Mouse (Mus musculus): ENCODE data around the gene Tprg. TPM values are rescaled to one million over a fixed set of nuclear protein-coding genes. Genes with fewer than 3 reads are reported as not detected.

The Tprg gene
- polyA plus RNA-seq, 1 experiment from 2014 or later: not detected

GRCm38 (mm10) chr16:25298204-25298603 lies 11.6 kb downstream of the Tprg start:
- ATAC-seq (replicated peaks; ENCODE audit: insufficient number of reproducible peaks, low FRiP score, low TSS enrichment): no peak
- whole genome bisulfite sequencing (ENCODE audit: insufficient replicate concordance): 91% methylated on average over 1 of the region's 1 CpGs
- no peaks in the 10 kb centered on the region for H3K9me3 ChIP-seq (replicated peaks; ENCODE audit: control insufficient read depth, low read length)
- no peaks in the 10 kb centered on the region for H3K36me3 ChIP-seq (ENCODE audit: control insufficient read depth, insufficient read depth, low read length)
- H3K4me1 ChIP-seq (ENCODE audit: control insufficient read depth, insufficient read depth, low read length): no peaks in the 10 kb centered on the region
- no peak overlapping the region for H3K9ac ChIP-seq (ENCODE audit: low read depth, low read length)
- H3K4me2 ChIP-seq: no peak overlapping the region
- H3K4me3 ChIP-seq (ENCODE audit: low read depth, low read length): no peak overlapping the region
- H3K27ac ChIP-seq (ENCODE audit: low read depth, low read length): no peak overlapping the region
- no peaks in the 10 kb centered on the region for H3K27me3 ChIP-seq (ENCODE audit: control insufficient read depth, insufficient read depth, low read length)

DNA sequence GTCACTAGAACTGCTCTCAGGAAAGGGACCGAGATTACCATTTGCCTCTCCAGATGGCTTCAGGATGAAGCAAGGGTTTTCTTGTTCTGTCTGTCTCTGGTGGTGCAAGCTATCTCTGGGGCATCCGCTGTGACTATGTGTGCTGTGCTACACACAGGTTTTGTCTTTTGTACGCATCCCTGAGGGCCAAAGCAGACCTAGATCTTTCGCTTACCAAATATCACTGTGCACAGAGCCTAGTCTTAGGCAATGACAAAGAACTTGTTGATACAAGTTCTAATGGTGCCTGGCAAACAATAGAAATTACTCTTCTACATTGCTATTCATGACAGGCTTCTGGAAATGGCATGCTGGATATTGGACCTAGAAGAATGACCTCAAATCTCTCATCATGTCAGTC lies 16.0 kb downstream of the Tprg start:
- no peak overlapping the region for H3K4me3 ChIP-seq (ENCODE audit: low read depth, low read length)
- ATAC-seq (replicated peaks; ENCODE audit: insufficient number of reproducible peaks, low FRiP score, low TSS enrichment): no peak
- no peak overlapping the region for H3K9ac ChIP-seq (ENCODE audit: low read depth, low read length)
- no peaks in the 10 kb centered on the region for H3K27me3 ChIP-seq (ENCODE audit: control insufficient read depth, insufficient read depth, low read length)
- no peak overlapping the region for H3K27ac ChIP-seq (ENCODE audit: low read depth, low read length)
- H3K4me1 ChIP-seq (ENCODE audit: control insufficient read depth, insufficient read depth, low read length): no peaks in the 10 kb centered on the region
- no peak overlapping the region for H3K4me2 ChIP-seq
- 85% methylated on average over 4 of the region's 4 CpGs for WGBS (ENCODE audit: insufficient replicate concordance)
- H3K9me3 ChIP-seq (replicated peaks; ENCODE audit: control insufficient read depth, low read length): no peaks in the 10 kb centered on the region
- H3K36me3 ChIP-seq (ENCODE audit: control insufficient read depth, insufficient read depth, low read length): no peaks in the 10 kb centered on the region

DNA sequence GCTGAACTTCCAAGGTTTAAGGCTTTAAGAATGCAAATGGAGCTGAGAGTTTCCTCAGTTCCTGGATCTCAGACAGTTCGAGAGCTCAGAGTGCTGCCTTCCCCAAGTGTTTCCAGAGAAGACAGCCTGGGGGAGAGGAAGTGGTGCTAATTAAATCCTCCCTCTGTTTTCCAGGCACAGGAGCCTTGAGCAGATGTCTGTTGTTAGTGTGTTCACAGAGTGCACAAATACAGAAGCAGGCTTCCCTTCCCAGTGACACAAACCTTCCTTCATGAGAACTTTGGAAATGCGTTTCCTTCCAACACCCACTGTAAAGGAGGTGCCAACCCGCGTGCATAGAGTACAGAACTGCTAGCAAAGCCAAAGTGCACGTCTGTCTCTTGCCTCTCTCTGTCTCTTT lies 27.4 kb downstream of the Tprg start:
- no peaks in the 10 kb centered on the region for H3K9me3 ChIP-seq (replicated peaks; ENCODE audit: control insufficient read depth, low read length)
- H3K36me3 ChIP-seq (ENCODE audit: control insufficient read depth, insufficient read depth, low read length): no peaks in the 10 kb centered on the region
- H3K4me3 ChIP-seq (ENCODE audit: low read depth, low read length): no peak overlapping the region
- H3K4me2 ChIP-seq: no peak overlapping the region
- H3K27me3 ChIP-seq (ENCODE audit: control insufficient read depth, insufficient read depth, low read length): no peaks in the 10 kb centered on the region
- H3K9ac ChIP-seq (ENCODE audit: low read depth, low read length): no peak overlapping the region
- H3K4me1 ChIP-seq (ENCODE audit: control insufficient read depth, insufficient read depth, low read length): no peaks in the 10 kb centered on the region
- WGBS (ENCODE audit: insufficient replicate concordance): 76% methylated on average over 5 of the region's 5 CpGs
- no peak for ATAC-seq (replicated peaks; ENCODE audit: insufficient number of reproducible peaks, low FRiP score, low TSS enrichment)
- H3K27ac ChIP-seq (ENCODE audit: low read depth, low read length): no peak overlapping the region

- H3K4me2 ChIP-seq: no peak overlapping the region
- H3K4me3 ChIP-seq (ENCODE audit: low read depth, low read length): no peak overlapping the region
- no peak for ATAC-seq (replicated peaks; ENCODE audit: insufficient number of reproducible peaks, low FRiP score, low TSS enrichment)
- H3K9ac ChIP-seq (ENCODE audit: low read depth, low read length): no peak overlapping the region
- H3K9me3 ChIP-seq (replicated peaks; ENCODE audit: control insufficient read depth, low read length): no peaks in the 10 kb centered on the region
- no peak overlapping the region for H3K27ac ChIP-seq (ENCODE audit: low read depth, low read length)
- no peaks in the 10 kb centered on the region for H3K4me1 ChIP-seq (ENCODE audit: control insufficient read depth, insufficient read depth, low read length)
- no peaks in the 10 kb centered on the region for H3K27me3 ChIP-seq (ENCODE audit: control insufficient read depth, insufficient read depth, low read length)
- no peaks in the 10 kb centered on the region for H3K36me3 ChIP-seq (ENCODE audit: control insufficient read depth, insufficient read depth, low read length)
- WGBS (ENCODE audit: insufficient replicate concordance): 63% methylated on average over 3 of the region's 3 CpGs
These were observed 28.5 kb downstream of the Tprg start for GRCm38 (mm10) chr16:25315090-25315489.

DNA sequence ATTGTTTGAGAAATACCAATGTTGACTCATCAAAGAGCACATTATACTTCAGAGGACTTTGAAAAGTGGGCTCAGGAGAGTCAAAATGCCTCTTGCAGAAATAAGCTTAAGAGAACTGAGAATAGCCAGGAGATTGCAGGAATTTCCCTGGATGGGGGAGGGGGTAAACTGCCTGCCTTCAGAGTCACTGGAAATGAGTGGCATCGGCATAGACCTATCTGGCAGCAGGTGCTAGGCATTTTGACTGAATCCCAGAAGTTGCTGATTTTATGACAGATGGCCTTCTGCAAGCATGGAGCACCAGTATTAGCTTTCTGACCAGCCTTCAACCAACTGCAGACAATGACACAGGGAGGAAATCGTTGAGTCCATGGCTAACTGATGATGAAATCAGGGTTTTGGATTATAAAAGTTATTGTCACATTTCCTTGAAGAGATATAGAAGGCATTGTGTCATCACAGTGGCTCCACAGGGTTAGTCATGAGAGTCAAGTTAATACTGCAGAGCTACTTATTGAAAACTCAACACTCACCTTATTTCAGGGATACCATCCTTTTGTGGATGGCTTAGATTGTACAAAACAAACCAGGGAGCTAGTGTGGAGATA lies 39.1 kb downstream of the Tprg start:
- Histone ChIP-seq H3K4me1 (ENCODE audit: control insufficient read depth, insufficient read depth, low read length) (no peaks in the 10 kb centered on the region), H3K9me3 (replicated peaks; ENCODE audit: control insufficient read depth, low read length) (no peaks in the 10 kb centered on the region), H3K4me3 (ENCODE audit: low read depth, low read length) (no peak overlapping the region), H3K27ac (ENCODE audit: low read depth, low read length) (no peak overlapping the region), H3K27me3 (ENCODE audit: control insufficient read depth, insufficient read depth, low read length) (no peaks in the 10 kb centered on the region), H3K9ac (ENCODE audit: low read depth, low read length) (no peak overlapping the region), H3K4me2 (no peak overlapping the region), H3K36me3 (ENCODE audit: control insufficient read depth, insufficient read depth, low read length) (no peaks in the 10 kb centered on the region)
- no peak for ATAC-seq (replicated peaks; ENCODE audit: insufficient number of reproducible peaks, low FRiP score, low TSS enrichment)
- 62% methylated on average over 2 of the region's 2 CpGs for WGBS (ENCODE audit: insufficient replicate concordance)

- Histone ChIP-seq H3K4me1 (ENCODE audit: control insufficient read depth, insufficient read depth, low read length) (no peaks in the 10 kb centered on the region), H3K27ac (ENCODE audit: low read depth, low read length) (no peak overlapping the region), H3K4me3 (ENCODE audit: low read depth, low read length) (no peak overlapping the region), H3K9ac (ENCODE audit: low read depth, low read length) (no peak overlapping the region), H3K27me3 (ENCODE audit: control insufficient read depth, insufficient read depth, low read length) (no peaks in the 10 kb centered on the region), H3K9me3 (replicated peaks; ENCODE audit: control insufficient read depth, low read length) (no peaks in the 10 kb centered on the region), H3K4me2 (no peak overlapping the region), H3K36me3 (ENCODE audit: control insufficient read depth, insufficient read depth, low read length) (no peaks in the 10 kb centered on the region)
- no peak for ATAC-seq (replicated peaks; ENCODE audit: insufficient number of reproducible peaks, low FRiP score, low TSS enrichment)
- WGBS (ENCODE audit: insufficient replicate concordance): 78% methylated on average over 10 of the region's 10 CpGs
These were observed 46.9 kb downstream of the Tprg start for GRCm38 (mm10) chr16:25333279-25334219.

DNA sequence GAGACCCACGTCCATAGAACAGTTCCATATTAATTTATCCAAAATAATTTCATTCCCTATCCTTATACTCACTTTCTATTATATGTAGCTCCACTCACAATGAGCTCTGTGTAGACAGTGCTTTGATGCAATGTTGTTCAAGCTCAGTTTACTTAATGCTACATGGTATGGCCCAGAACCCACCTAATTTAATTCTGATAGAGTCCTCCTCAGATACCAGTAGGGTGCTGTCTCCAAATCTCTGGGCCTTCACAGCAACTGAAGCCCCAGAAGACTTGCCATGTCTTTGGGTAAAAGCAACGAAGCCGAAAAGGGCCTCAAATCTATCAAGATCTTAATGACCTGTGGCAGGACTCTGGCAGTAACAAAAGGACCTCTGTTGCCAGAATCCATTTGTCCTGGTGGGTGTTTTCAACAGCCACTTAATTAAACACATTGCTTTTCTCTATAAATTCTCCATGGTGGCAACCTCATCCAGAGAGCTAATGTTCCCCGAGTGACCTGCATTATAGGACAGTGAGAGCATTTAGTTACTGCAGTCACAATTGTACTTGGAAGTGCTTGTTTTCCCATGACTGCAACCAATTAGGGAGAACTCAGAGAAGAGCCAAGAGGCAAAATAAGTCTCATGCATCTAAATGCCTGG lies 48.6 kb downstream of the Tprg start:
- Histone ChIP-seq H3K4me2 (no peak overlapping the region), H3K27ac (ENCODE audit: low read depth, low read length) (no peak overlapping the region), H3K4me1 (ENCODE audit: control insufficient read depth, insufficient read depth, low read length) (no peaks in the 10 kb centered on the region), H3K9ac (ENCODE audit: low read depth, low read length) (no peak overlapping the region), H3K36me3 (ENCODE audit: control insufficient read depth, insufficient read depth, low read length) (no peaks in the 10 kb centered on the region), H3K9me3 (replicated peaks; ENCODE audit: control insufficient read depth, low read length) (no peaks in the 10 kb centered on the region), H3K4me3 (ENCODE audit: low read depth, low read length) (no peak overlapping the region), H3K27me3 (ENCODE audit: control insufficient read depth, insufficient read depth, low read length) (no peaks in the 10 kb centered on the region)
- 59% methylated on average over 4 of the region's 4 CpGs for WGBS (ENCODE audit: insufficient replicate concordance)
- no peak for ATAC-seq (replicated peaks; ENCODE audit: insufficient number of reproducible peaks, low FRiP score, low TSS enrichment)

DNA sequence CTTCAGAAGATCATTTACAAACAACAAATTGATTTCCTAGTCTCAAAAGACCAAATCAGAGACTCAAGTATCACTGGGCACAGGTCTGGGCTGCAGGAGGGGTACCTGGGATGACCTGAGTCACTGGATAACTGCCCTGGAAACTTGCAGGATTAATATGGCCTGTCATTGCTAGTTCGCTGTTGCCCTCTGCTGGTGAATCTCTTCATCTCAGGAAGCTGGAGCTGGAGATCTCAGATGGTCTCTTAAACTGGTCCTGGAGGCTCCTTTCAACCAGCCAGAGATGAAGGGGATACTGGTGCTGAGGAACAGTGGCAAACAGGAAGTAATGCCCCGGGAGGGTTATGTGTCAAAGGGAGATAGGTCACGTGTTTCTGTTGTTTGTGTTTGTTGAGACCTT lies 63.0 kb downstream of the Tprg start:
- no peaks in the 10 kb centered on the region for H3K4me1 ChIP-seq (ENCODE audit: control insufficient read depth, insufficient read depth, low read length)
- 4% methylated on average over 3 of the region's 3 CpGs for WGBS (ENCODE audit: insufficient replicate concordance)
- H3K4me2 ChIP-seq: no peak overlapping the region
- H3K27ac ChIP-seq (ENCODE audit: low read depth, low read length): no peak overlapping the region
- no peak overlapping the region for H3K9ac ChIP-seq (ENCODE audit: low read depth, low read length)
- no peak overlapping the region for H3K4me3 ChIP-seq (ENCODE audit: low read depth, low read length)
- no peaks in the 10 kb centered on the region for H3K9me3 ChIP-seq (replicated peaks; ENCODE audit: control insufficient read depth, low read length)
- ATAC-seq (replicated peaks; ENCODE audit: insufficient number of reproducible peaks, low FRiP score, low TSS enrichment): no peak
- H3K36me3 ChIP-seq (ENCODE audit: control insufficient read depth, insufficient read depth, low read length): no peaks in the 10 kb centered on the region
- no peaks in the 10 kb centered on the region for H3K27me3 ChIP-seq (ENCODE audit: control insufficient read depth, insufficient read depth, low read length)

Measured in heart, embryonic 11.5 days (tissue).